Mouse (Mus musculus) erythroid progenitor cell, adult 5-6 weeks (primary cell): ENCODE results near the gene Cma2. TPM values are rescaled to one million over a fixed set of nuclear protein-coding genes. Genes with fewer than 3 reads are reported as not detected.
"Not testable (repeated sequence)": the region's sequence is repeated elsewhere in the genome, so short reads cannot be mapped to it uniquely, and the experiment has no call there.

Source experiments
- ATAC-seq: replicated peaks from 2 replicates; pipeline ENCODE4 v1.8.0; 2016; ENCODE audit warnings: moderate number of reproducible peaks, mild to moderate bottlenecking, moderate TSS enrichment, inconsistent platforms; ENCODE audit not compliant: poor library complexity, low FRiP score, severe bottlenecking
- total RNA-seq, 2 experiments: library from RNA; stranded (forward) in 1 of 2; stranded (reverse) in 1 of 2; fragments of 150-400 nt in 1 of 2; fragments of 186-747, 209-891 nt in 1 of 2; gene quantifications; 2 replicates each; pipeline versions ENCODE4 v1.2.3 to v1.2.4; 2015 to 2017; ENCODE audit warnings: low replicate concordance in 2 of 2

The Cma2 gene
- total RNA-seq (2015; ENCODE audit: low replicate concordance) (not detected in 2 replicates), total RNA-seq (2017; ENCODE audit: low replicate concordance) (not detected in 2 replicates)

GRCm38 (mm10) chr14:55950346-55951030 is at the start of gene Cma2:
TSS of gene Cma2 (plus strand) at chr14:55950980.
- ATAC-seq: no peak

GRCm38 (mm10) chr14:55905518-55905917 is 45.3 kb upstream of the Cma2 start:
- ATAC-seq: no peak

- ATAC-seq: no peak
Measured at GRCm38 (mm10) chr14:55913406-55913805, 37.4 kb upstream of the Cma2 start.

- ATAC-seq: peak; percentile 66; the same call in 1 of the 2 replicates
Measured at GRCm38 (mm10) chr14:55918240-55919082, 32.3 kb upstream of the Cma2 start.

- ATAC-seq: peak; percentile 36; the same call in 1 of the 2 replicates
Measured at GRCm38 (mm10) chr14:55922475-55923232, 28.1 kb upstream of the Cma2 start.

- ATAC-seq: no peak
Measured at GRCm38 (mm10) chr14:55926847-55927246, 23.9 kb upstream of the Cma2 start.

GRCm38 (mm10) chr14:55929263-55929997 is 21.4 kb upstream of the Cma2 start:
- no peak for ATAC-seq

- no peak for ATAC-seq
Measured at GRCm38 (mm10) chr14:55933586-55933985, 17.2 kb upstream of the Cma2 start.

- no peak for ATAC-seq
Measured at GRCm38 (mm10) chr14:55940070-55940800, 10.5 kb upstream of the Cma2 start.

- ATAC-seq: no peak
Measured at GRCm38 (mm10) chr14:55943601-55944000, 7.2 kb upstream of the Cma2 start.

- ATAC-seq: no peak
Measured at GRCm38 (mm10) chr14:55944575-55944974, 6.2 kb upstream of the Cma2 start, which contains the start of gene Cma1. TSS of gene Cma1 (minus strand) at chr14:55944675.

GRCm38 (mm10) chr14:55946269-55946969 is 4.4 kb upstream of the Cma2 start:
- no peak for ATAC-seq

GRCm38 (mm10) chr14:55963263-55963662 is 12.5 kb downstream of the Cma2 start:
- no peak for ATAC-seq

GRCm38 (mm10) chr14:55963900-55964299 is 13.1 kb downstream of the Cma2 start:
- not testable (repeated sequence) for ATAC-seq

GRCm38 (mm10) chr14:55987464-55987863 is 36.7 kb downstream of the Cma2 start:
- peak; percentile 89 for ATAC-seq

- no peak for ATAC-seq
Measured at GRCm38 (mm10) chr14:56013147-56013546, 62.4 kb downstream of the Cma2 start.

GRCm38 (mm10) chr14:56013924-56014323 is 63.1 kb downstream of the Cma2 start:
- ATAC-seq: no peak

GRCm38 (mm10) chr14:56017671-56018070 is 66.9 kb downstream of the Cma2 start, which contains the start of gene Mcpt1:
TSS of gene Mcpt1 (plus strand) at chr14:56017971.
- not testable (repeated sequence) for ATAC-seq
